Mouse (Mus musculus) CH12.LX (cell line): ENCODE results near the gene Impad1. TPM values are rescaled to one million over a fixed set of nuclear protein-coding genes. Genes with fewer than 3 reads are reported as not detected.

Experiments used
- DNase-seq: peaks from one replicate; pipeline ENCODE4 v3.0.0-alpha.2; 2013; ENCODE audit errors: extremely low read depth
- H3K27ac ChIP-seq: 2 replicates; pipeline ENCODE4 v1.5.1; 2012; ENCODE audit warnings: low read depth, mild to moderate bottlenecking, control low read depth, moderate library complexity; ENCODE audit not compliant: insufficient read depth
- H3K27me3 ChIP-seq: replicated peaks from 2 replicates; pipeline ENCODE3; 2012; ENCODE audit warnings: inconsistent platforms
- H3K36me3 ChIP-seq, 2 experiments: replicated peaks in 1 of 2; 2 replicates each; pipeline versions ENCODE3 to v1.6.1; 2012; ENCODE audit warnings: inconsistent platforms in 1 of 2, low read length in 1 of 2, mild to moderate bottlenecking in 1 of 2, mixed read lengths in 1 of 2, moderate library complexity in 1 of 2; ENCODE audit not compliant: control insufficient read depth in 1 of 2, insufficient read depth in 1 of 2
- H3K4me1 ChIP-seq, 2 experiments: 2 replicates each; pipeline ENCODE4 v1.6.1; 2012; ENCODE audit warnings: inconsistent platforms in 1 of 2, moderate library complexity in 1 of 2; ENCODE audit not compliant: insufficient read depth in 2 of 2, control insufficient read depth in 1 of 2
- H3K4me2 ChIP-seq: 2 replicates; pipeline ENCODE4 v1.6.1; 2012; ENCODE audit warnings: low read depth, mild to moderate bottlenecking, control low read depth; ENCODE audit not compliant: poor library complexity, insufficient read depth, severe bottlenecking
- H3K4me3 ChIP-seq, 3 experiments: fragments of 150-350 bp in 1 of 3; sonication (generic) in 1 of 3; replicated peaks in 1 of 3; 2 replicates each; pipeline versions ENCODE3 to v1.5.1; 2011 to 2012; ENCODE audit warnings: low read depth in 2 of 3, low read length in 2 of 3, mild to moderate bottlenecking in 2 of 3, moderate library complexity in 2 of 3, control low read depth in 1 of 3, improper control_type of control experiment in 1 of 3, inconsistent platforms in 1 of 3, mixed read lengths in 1 of 3; ENCODE audit not compliant: poor library complexity in 1 of 3
- H3K79me2 ChIP-seq: replicated peaks from 2 replicates; pipeline ENCODE4 v1.6.1; 2012; ENCODE audit warnings: mild to moderate bottlenecking, moderate library complexity; ENCODE audit not compliant: control insufficient read depth, poor library complexity, insufficient read depth, severe bottlenecking; ENCODE audit errors: extremely low read depth
- H3K9ac ChIP-seq: 2 replicates; pipeline ENCODE4 v1.6.1; 2012; ENCODE audit warnings: low read depth, mild to moderate bottlenecking, control low read depth, moderate library complexity; ENCODE audit not compliant: insufficient read depth
- H3K9me3 ChIP-seq: replicated peaks from 2 replicates; pipeline ENCODE3; 2012; ENCODE audit warnings: low read length, inconsistent platforms, mixed read lengths
- BHLHE40 ChIP-seq: IDR thresholded peaks from 2 replicates; pipeline ENCODE4 v1.6.1; 2011; ENCODE audit warnings: mild to moderate bottlenecking, low read depth, low read length, improper control_type of control experiment
- CHD1 ChIP-seq: IDR thresholded peaks from 2 replicates; pipeline ENCODE4 v1.6.1; 2012; ENCODE audit warnings: low read depth, low read length, improper control_type of control experiment, inconsistent platforms
- CHD2 ChIP-seq: IDR thresholded peaks from 2 replicates; pipeline ENCODE4 v1.6.1; 2011; ENCODE audit warnings: low read length, improper control_type of control experiment
- CTCF ChIP-seq, 2 experiments: IDR thresholded peaks in 1 of 2; conservative IDR thresholded peaks in 1 of 2; 2 replicates each; pipeline ENCODE4 v1.5.1; 2011 to 2012; ENCODE audit warnings: low read depth in 2 of 2, low read length in 2 of 2, improper control_type of control experiment in 1 of 2, inconsistent platforms in 1 of 2, mild to moderate bottlenecking in 1 of 2, moderate library complexity in 1 of 2
- E2F4 ChIP-seq: IDR thresholded peaks from 2 replicates; pipeline ENCODE4 v1.6.1; 2011; ENCODE audit warnings: low read depth, low read length, improper control_type of control experiment; ENCODE audit not compliant: insufficient replicate concordance
- ETS1 ChIP-seq: conservative IDR thresholded peaks from 2 replicates; pipeline ENCODE4 v1.6.1; 2012; ENCODE audit warnings: low read depth, mild to moderate bottlenecking, inconsistent platforms, low read length, improper control_type of control experiment, moderate library complexity
- GABPA ChIP-seq: IDR thresholded peaks from 2 replicates; pipeline ENCODE4 v1.6.1; 2012; ENCODE audit warnings: low read depth, low read length, improper control_type of control experiment, inconsistent platforms; ENCODE audit not compliant: insufficient replicate concordance
- HCFC1 ChIP-seq: IDR thresholded peaks from 2 replicates; pipeline ENCODE4 v1.6.1; 2012; ENCODE audit warnings: low read depth, mild to moderate bottlenecking, inconsistent platforms, low read length, improper control_type of control experiment
- IRF4 ChIP-seq: IDR thresholded peaks from 2 replicates; pipeline ENCODE4 v1.6.1; 2014; ENCODE audit warnings: low read depth, mild to moderate bottlenecking, inconsistent platforms, low read length, improper control_type of control experiment
- JUND ChIP-seq: conservative IDR thresholded peaks from 2 replicates; pipeline ENCODE4 v1.6.1; 2011; ENCODE audit warnings: low read depth, low read length, improper control_type of control experiment
- KAT2A ChIP-seq: IDR thresholded peaks from 2 replicates; pipeline ENCODE4 v1.6.1; 2012; ENCODE audit warnings: low read length, improper control_type of control experiment, inconsistent platforms; ENCODE audit not compliant: insufficient replicate concordance
- MAX ChIP-seq: IDR thresholded peaks from 2 replicates; pipeline ENCODE4 v1.6.1; 2011; ENCODE audit warnings: low read length, improper control_type of control experiment
- MAZ ChIP-seq: IDR thresholded peaks from 2 replicates; pipeline ENCODE4 v1.6.1; 2012; ENCODE audit warnings: low read depth, mild to moderate bottlenecking, inconsistent platforms, low read length, improper control_type of control experiment, moderate library complexity
- NELFE ChIP-seq: IDR thresholded peaks from 2 replicates; pipeline ENCODE4 v1.6.1; 2011; ENCODE audit warnings: low read depth, low read length, improper control_type of control experiment
- PAX5 ChIP-seq: IDR thresholded peaks from 2 replicates; pipeline ENCODE4 v1.6.1; 2012; ENCODE audit warnings: low read length, inconsistent platforms, mixed read lengths
- POLR2A ChIP-seq: IDR thresholded peaks from 2 replicates; pipeline ENCODE4 v1.6.1; 2011; ENCODE audit warnings: low read depth, mild to moderate bottlenecking, improper control_type of control experiment, low read length
- RCOR1 ChIP-seq: conservative IDR thresholded peaks from 2 replicates; pipeline ENCODE4 v1.6.1; 2012; ENCODE audit warnings: low read depth, mild to moderate bottlenecking, inconsistent platforms, low read length, improper control_type of control experiment
- SIN3A ChIP-seq: IDR thresholded peaks from 2 replicates; pipeline ENCODE4 v1.6.1; 2012; ENCODE audit warnings: low read length, improper control_type of control experiment, inconsistent platforms
- SMC3 ChIP-seq: IDR thresholded peaks from 2 replicates; pipeline ENCODE4 v1.6.1; 2011; ENCODE audit warnings: low read depth, low read length, improper control_type of control experiment
- TBP ChIP-seq: conservative IDR thresholded peaks from 2 replicates; pipeline ENCODE4 v1.6.1; 2011; ENCODE audit warnings: low read depth, low read length, improper control_type of control experiment
- USF1 ChIP-seq: IDR thresholded peaks from 2 replicates; pipeline ENCODE4 v1.6.1; 2014; ENCODE audit warnings: low read depth, mild to moderate bottlenecking, inconsistent platforms, low read length, improper control_type of control experiment
- ZNF384 ChIP-seq: IDR thresholded peaks from 2 replicates; pipeline ENCODE4 v1.6.1; 2012; ENCODE audit warnings: low read depth, low read length, improper control_type of control experiment, inconsistent platforms
- dilution Hi-C: fragments of 300-500 bp; cut with MboI; formaldehyde crosslinking; loops from 2 replicates; pipeline ENCODE4 v1.14.3; 2020; ENCODE audit warnings: low sequenced_read_pairs; ENCODE audit not compliant: extremely low pct_unique_long_range_greater_than_20kb, extremely low pct_ligation_motif_present
- in situ Hi-C: fragments of 300-500 bp; cut with MboI; formaldehyde crosslinking; loops from 3 replicates; pipeline ENCODE4 v1.14.3; 2019; ENCODE audit warnings: low sequenced_read_pairs, low pct_ligation_motif_present, low pct_unique_long_range_greater_than_20kb, mixed read lengths
- polyA plus RNA-seq: library from polyadenylated mRNA; unstranded; fragments of >175 nt; gene quantifications from 2 replicates; pipeline ENCODE4 v1.2.1, GENCODE M21; 2012; ENCODE audit warnings: low read depth; ENCODE audit not compliant: insufficient read length
- total RNA-seq, 2 experiments: library from RNA; depleted of rRNA; stranded (reverse); fragments of 300-350 nt in 1 of 2; fragments of >200 nt in 1 of 2; gene quantifications; 2 replicates each; pipeline ENCODE4 v1.2.3; 2012 to 2014

The Impad1 gene
- total and polyA plus RNA-seq, 3 experiments, result 16.3 to 38.4 (median 19.3) TPM

DNA sequence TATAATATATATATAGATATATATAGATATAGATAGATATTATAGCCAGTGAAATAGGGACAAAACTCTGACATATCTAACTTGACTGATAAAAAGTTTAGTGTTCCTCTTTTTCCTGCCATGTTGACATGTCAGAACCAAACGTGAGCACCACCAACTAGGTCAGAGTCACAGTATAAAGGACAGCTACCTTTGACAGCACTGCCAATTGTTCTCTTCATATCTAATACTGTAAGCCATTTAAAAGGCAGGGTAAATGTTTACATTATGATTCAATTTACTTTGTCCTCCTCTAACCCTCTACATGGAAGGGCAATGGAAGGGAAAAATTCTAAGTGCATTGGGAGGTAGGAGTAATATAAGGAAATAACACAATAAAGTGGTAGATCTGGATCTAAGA, 8.8 kb downstream of the Impad1 start:
- DNase-seq, result no peak
- H3K4me3 ChIP-seq, result no peak overlapping the region

DNA sequence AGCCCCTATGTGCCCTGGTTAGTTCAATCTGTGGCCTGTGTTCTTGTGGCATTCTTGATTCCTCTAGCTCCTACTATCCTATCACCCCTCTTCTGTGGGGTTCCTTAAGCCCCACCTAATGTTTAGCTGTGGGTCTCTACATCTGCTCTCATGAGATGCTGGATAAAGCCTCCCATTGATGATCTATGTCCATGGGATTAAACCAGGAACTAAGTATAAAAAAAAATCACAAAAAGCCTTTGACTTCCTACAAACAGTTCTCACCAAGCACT, 9.5 kb downstream of the Impad1 start:
- in situ Hi-C loops (no loop called here), dilution Hi-C loops (no loop called here)
- TF ChIP-seq TBP (no peak), KAT2A (no peak), CHD2 (no peak), NELFE (no peak), SMC3 (no peak), PAX5 (no peak), ETS1 (no peak), ZNF384 (no peak), IRF4 (no peak), E2F4 (no peak), SIN3A (no peak), JUND (no peak), POLR2A (no peak), RCOR1 (no peak), CTCF (conservative IDR thresholded peaks at IDR 0.05 in 1 of 2, IDR thresholded peaks at IDR 0.05 in 1 of 2; ENCODE audit: low read depth in 2 of 2, low read length in 2 of 2) (no peak), MAZ (no peak), GABPA (no peak), HCFC1 (no peak)
- Histone ChIP-seq H3K27ac (no peak overlapping the region), H3K36me3 (peaks cover 14 to 55% of the 10 kb centered on the region in 2 experiments), H3K27me3 (no peaks in the 10 kb centered on the region), H3K4me3 (no peak overlapping the region), H3K79me2 (peaks cover 37% of the 10 kb centered on the region), H3K9me3 (peaks cover 14% of the 10 kb centered on the region), H3K4me2 (no peak overlapping the region), H3K4me1 (no peaks in the 10 kb centered on the region), H3K9ac (no peak overlapping the region)
- no peak for DNase-seq

More for the DNA sequence above, 8.8 kb downstream of the Impad1 start:
- H3K9me3 ChIP-seq, result peaks cover 14% of the 10 kb centered on the region
- no peak overlapping the region for H3K4me2 ChIP-seq
- dilution Hi-C loops, result no loop called here
- no peak overlapping the region for H3K27ac ChIP-seq
- no peak overlapping the region for H3K9ac ChIP-seq
- H3K79me2 ChIP-seq, result peaks cover 40% of the 10 kb centered on the region
- no peaks in the 10 kb centered on the region for H3K27me3 ChIP-seq
- H3K36me3 ChIP-seq, result peaks cover 14 to 56% of the 10 kb centered on the region in 2 experiments
- TF ChIP-seq KAT2A (no peak), RCOR1 (no peak), CHD1 (no peak), USF1 (no peak), MAX (no peak), BHLHE40 (no peak), NELFE (no peak), IRF4 (no peak)
- no peaks in the 10 kb centered on the region for H3K4me1 ChIP-seq
- in situ Hi-C loops, result no loop called here
